8 mouse cellular contexts compared by ENCODE assay signal in the genomic region with DNA sequence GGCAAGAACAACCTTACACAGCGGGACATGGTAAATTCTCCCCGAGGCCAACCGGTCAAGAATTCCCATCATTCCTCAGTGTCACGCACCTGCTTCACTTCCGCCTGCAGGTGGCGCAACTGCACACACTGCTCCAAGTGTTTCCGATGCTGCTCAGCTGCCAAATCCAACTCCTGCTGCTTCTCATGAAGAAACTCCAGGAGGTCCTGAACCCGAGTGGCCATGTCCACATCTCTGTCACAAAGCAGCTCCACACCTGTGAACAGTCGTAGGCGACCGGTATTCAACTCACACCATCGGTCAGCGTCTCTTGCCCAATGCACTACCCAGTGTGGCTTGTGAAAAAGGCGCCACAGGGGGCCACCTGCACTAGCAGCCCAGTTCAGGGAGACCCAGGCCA.
DNase-seq lines count a peak whose midpoint lies in the region; ATAC-seq and TF ChIP-seq lines count a peak whose summit lies in the region.

No protein-coding gene starts in this region.

- H3K27me3 ChIP-seq in spleen, adult 2 months (ENCODE audit: control insufficient read depth, insufficient read depth, low read length), result no peaks in the 10 kb centered on the region
- no peaks in the 10 kb centered on the region for H3K27me3 ChIP-seq in neural tube, embryonic 11.5 days (ENCODE audit: control insufficient read depth, insufficient read depth, low read length)

- H3K27ac ChIP-seq in gastrocnemius, adult 2 months, result no peak overlapping the region
- no peak overlapping the region for H3K27ac ChIP-seq in spleen, adult 2 months (ENCODE audit: insufficient read depth, low read length)
- H3K27ac ChIP-seq in neural tube, embryonic 11.5 days (ENCODE audit: low read depth, low read length), result no peak overlapping the region

- peak; percentile 53 for DNase-seq in gastrocnemius, adult 2 months
- no peak for DNase-seq in gastrocnemius, adult 8-10 months (ENCODE audit: low spot score in 2 of 2)
- peak in 1 of 2 experiments; percentile 7 for DNase-seq in spleen, adult 2 months (ENCODE audit: low read depth in 1 of 2, low spot score in 2 of 2)
- no peak for DNase-seq in spleen, postnatal 4 days (ENCODE audit: low spot score in 2 of 2)
- DNase-seq in cerebellum, postnatal 36 days, result peak; percentile 50 to 51
- peak; percentile 46 to 62 for DNase-seq in kidney, postnatal 25 days
- DNase-seq in neural tube, embryonic 11.5 days (ENCODE audit: low spot score), result peak; percentile 38
- no peak for DNase-seq in left cerebral cortex, adult 8-10 months (ENCODE audit: low spot score in 2 of 2)

- no peaks in the 10 kb centered on the region for H3K9me3 ChIP-seq in neural tube, embryonic 11.5 days (ENCODE audit: control insufficient read depth, low read length)

- H3K36me3 ChIP-seq in spleen, adult 2 months (ENCODE audit: control insufficient read depth, insufficient read depth, low read length), result peaks cover 1% of the 10 kb centered on the region; the same call in 1 of the 2 replicates
- H3K36me3 ChIP-seq in neural tube, embryonic 11.5 days (ENCODE audit: control insufficient read depth, insufficient read depth, low read length), result peaks cover 14% of the 10 kb centered on the region

- no peaks in the 10 kb centered on the region for H3K4me1 ChIP-seq in spleen, adult 2 months (ENCODE audit: control insufficient read depth, insufficient read depth, insufficient read length)
- no peaks in the 10 kb centered on the region for H3K4me1 ChIP-seq in neural tube, embryonic 11.5 days (ENCODE audit: control insufficient read depth, insufficient read depth, low read length)

- H3K9ac ChIP-seq in neural tube, embryonic 11.5 days (ENCODE audit: low read length), result no peak overlapping the region

- ATAC-seq in neural tube, embryonic 11.5 days (ENCODE audit: insufficient read depth, low FRiP score, low TSS enrichment), result no peak

- no peak overlapping the region for H3K4me2 ChIP-seq in neural tube, embryonic 11.5 days (ENCODE audit: low read depth)

- intact Hi-C loops in gastrocnemius, adult 2 months (cut with DNase I), result loop anchor here (10.0 kb wide), 1 partner anchor 196 kb away; no protein-coding TSS in a partner anchor

- no peak for TF ChIP-seq POLR2A in spleen, adult 2 months (IDR thresholded peaks at IDR 0.05; ENCODE audit: low read depth, low read length)

- peak; percentile 60 for TF ChIP-seq CTCF in gastrocnemius, adult 2 months (IDR thresholded peaks at IDR 0.05)
- TF ChIP-seq CTCF in spleen, adult 2 months (IDR thresholded peaks at IDR 0.05; ENCODE audit: extremely low read depth, insufficient read depth, insufficient read length, insufficient replicate concordance), result peak; percentile 40; the same call in 1 of the 2 replicates

- 89% methylated on average over 14 of the region's 14 CpGs for whole genome bisulfite sequencing in spleen, adult 2 months
- WGBS in neural tube, embryonic 11.5 days, result 90% methylated on average over 14 of the region's 14 CpGs

- no peak overlapping the region for H3K4me3 ChIP-seq in gastrocnemius, adult 2 months
- H3K4me3 ChIP-seq in spleen, adult 2 months (ENCODE audit: extremely low read depth, insufficient read depth, insufficient read length), result no peak overlapping the region
- no peak overlapping the region for H3K4me3 ChIP-seq in neural tube, embryonic 11.5 days (ENCODE audit: low read depth, low read length)

Comparison
In these comparisons a context has a peak if more than half of its experiments do, and no peak if none do; other contexts are left out.
1. DNase-seq: peak in gastrocnemius, adult 2 months (single experiment), cerebellum, postnatal 36 days (2 of 2), kidney, postnatal 25 days (2 of 2) and neural tube, embryonic 11.5 days (single experiment); none in gastrocnemius, adult 8-10 months (0 of 2), spleen, postnatal 4 days (0 of 2) and left cerebral cortex, adult 8-10 months (0 of 2).